Mouse (Mus musculus) heart, embryonic 16.5 days (tissue): ENCODE measurements around the gene B9d1. TPM values are rescaled to one million over a fixed set of nuclear protein-coding genes. Genes with fewer than 3 reads are reported as not detected.

Source experiments
- ATAC-seq: fragments of 200-750 bp; cut with Nextera tagmentation; replicated peaks from 2 replicates; pipeline ENCODE4 v1.8.0; 2017; ENCODE audit warnings: moderate number of reproducible peaks; ENCODE audit not compliant: insufficient read depth, low FRiP score; ENCODE audit errors: extremely low read depth
- H3K27ac ChIP-seq: fragments of 300-500 bp; sonication (generic); 2 replicates; pipeline ENCODE4 v1.5.1; 2014; ENCODE audit warnings: mild to moderate bottlenecking, low read length, control low read depth, moderate library complexity
- H3K27me3 ChIP-seq: fragments of 300-500 bp; sonication (generic); 2 replicates; pipeline ENCODE4 v1.6.1; 2014; ENCODE audit warnings: low read length, mixed read lengths; ENCODE audit not compliant: control insufficient read depth, insufficient read depth
- H3K36me3 ChIP-seq: fragments of 300-500 bp; sonication (generic); 2 replicates; pipeline ENCODE4 v1.6.1; 2014; ENCODE audit not compliant: control insufficient read depth, insufficient read depth
- H3K4me1 ChIP-seq: fragments of 300-500 bp; sonication (generic); 2 replicates; pipeline ENCODE4 v1.6.1; 2014; ENCODE audit warnings: low read length, mixed read lengths; ENCODE audit not compliant: control insufficient read depth, insufficient read depth
- H3K4me2 ChIP-seq: fragments of 300-500 bp; sonication (generic); 2 replicates; pipeline ENCODE4 v1.6.1; 2014; ENCODE audit warnings: low read depth, mild to moderate bottlenecking, control low read depth, low read length
- H3K4me3 ChIP-seq: fragments of 300-500 bp; sonication (generic); 2 replicates; pipeline ENCODE4 v1.5.1; 2014; ENCODE audit warnings: mild to moderate bottlenecking, control low read depth, low read length
- H3K9ac ChIP-seq: fragments of 300-500 bp; sonication (generic); 2 replicates; pipeline ENCODE4 v1.6.1; 2014; ENCODE audit warnings: low read length, control low read depth
- H3K9me3 ChIP-seq: fragments of 300-500 bp; sonication (generic); replicated peaks from 2 replicates; pipeline ENCODE4 v1.6.1; 2016; ENCODE audit warnings: low read length; ENCODE audit not compliant: control insufficient read depth
- WGBS: fragments of 180-500 bp; shearing (Covaris S2); extraction: QIAGEN DNeasy Blood & Tissue Kit; methylation state at CpG from one replicate; pipeline ENCODE4 v1.1.7; 2014; 5-methylcytosine and 5-hydroxymethylcytosine counted together
- polyA plus RNA-seq: library from polyadenylated mRNA; unstranded; fragments of >200 nt; fragmentation: Nextera tagmentation; extraction: Ambion mirVana; gene quantifications from 2 replicates; pipeline ENCODE4 v1.2.1, GENCODE M21; 2015

The B9d1 gene
- polyA plus RNA-seq, 1 experiment from 2014 or later, result 11.6 TPM

GRCm38 (mm10) chr11:61495528-61495927 is 9.4 kb upstream of the B9d1 start:
- no peaks in the 10 kb centered on the region for H3K27me3 ChIP-seq
- H3K9ac ChIP-seq, result no peak overlapping the region
- no peaks in the 10 kb centered on the region; the same call in 1 of the 2 replicates for H3K9me3 ChIP-seq
- H3K36me3 ChIP-seq, result peaks cover 16% of the 10 kb centered on the region
- no peak overlapping the region for H3K4me3 ChIP-seq
- peaks cover 14% of the 10 kb centered on the region for H3K4me1 ChIP-seq
- no peak overlapping the region for H3K4me2 ChIP-seq
- no peak overlapping the region for H3K27ac ChIP-seq
- 71% methylated on average over 2 of the region's 2 CpGs for WGBS
- ATAC-seq, result no peak

GRCm38 (mm10) chr11:61497490-61497889 is 7.5 kb upstream of the B9d1 start:
- no peak for ATAC-seq
- WGBS, result 63% methylated on average over 1 of the region's 1 CpGs
- no peak overlapping the region for H3K27ac ChIP-seq

GRCm38 (mm10) chr11:61498736-61499504 is 6.0 kb upstream of the B9d1 start:
- no peak overlapping the region for H3K4me3 ChIP-seq
- no peak overlapping the region; the same call in 1 of the 2 replicates for H3K9ac ChIP-seq
- H3K9me3 ChIP-seq, result no peaks in the 10 kb centered on the region; the same call in 1 of the 2 replicates
- H3K27me3 ChIP-seq, result no peaks in the 10 kb centered on the region
- ATAC-seq, result no peak
- no peak overlapping the region for H3K4me2 ChIP-seq
- H3K27ac ChIP-seq, result peak overlapping the region; percentile 76
- no peaks in the 10 kb centered on the region for H3K36me3 ChIP-seq
- H3K4me1 ChIP-seq, result peaks cover 7% of the 10 kb centered on the region
- 53% methylated on average over 6 of the region's 6 CpGs for WGBS

More at GRCm38 (mm10) chr11:61497490-61497889, 7.5 kb upstream of the B9d1 start:
- no peaks in the 10 kb centered on the region for H3K36me3 ChIP-seq
- H3K9ac ChIP-seq, result no peak overlapping the region
- no peaks in the 10 kb centered on the region for H3K27me3 ChIP-seq
- no peak overlapping the region for H3K4me3 ChIP-seq
- H3K4me1 ChIP-seq, result peaks cover 14% of the 10 kb centered on the region
- no peaks in the 10 kb centered on the region; the same call in 1 of the 2 replicates for H3K9me3 ChIP-seq
- H3K4me2 ChIP-seq, result no peak overlapping the region

GRCm38 (mm10) chr11:61503933-61504332 is 1.0 kb upstream of the B9d1 start:
- Histone ChIP-seq H3K4me3 (no peak overlapping the region), H3K36me3 (no peaks in the 10 kb centered on the region), H3K27me3 (no peaks in the 10 kb centered on the region), H3K9ac (no peak overlapping the region), H3K9me3 (no peaks in the 10 kb centered on the region), H3K27ac (no peak overlapping the region), H3K4me2 (no peak overlapping the region), H3K4me1 (peaks cover 9% of the 10 kb centered on the region)
- no peak for ATAC-seq
- 76% methylated on average over 8 of the region's 8 CpGs for WGBS

- no peak for ATAC-seq
- Histone ChIP-seq H3K27ac (no peak overlapping the region), H3K9ac (no peak overlapping the region), H3K9me3 (no peaks in the 10 kb centered on the region), H3K36me3 (peaks cover 13% of the 10 kb centered on the region), H3K27me3 (no peaks in the 10 kb centered on the region), H3K4me3 (no peak overlapping the region), H3K4me2 (no peak overlapping the region), H3K4me1 (peaks cover 5% of the 10 kb centered on the region)
- 55% methylated on average over 3 of the region's 3 CpGs for WGBS
These were observed 10.0 kb downstream of the B9d1 start for GRCm38 (mm10) chr11:61514953-61515352.

GRCm38 (mm10) chr11:61517971-61518370 is 13.0 kb downstream of the B9d1 start:
- Histone ChIP-seq H3K36me3 (peaks cover 33% of the 10 kb centered on the region), H3K27me3 (no peaks in the 10 kb centered on the region), H3K9ac (no peak overlapping the region), H3K27ac (no peak overlapping the region), H3K4me3 (no peak overlapping the region), H3K4me1 (peaks cover 5% of the 10 kb centered on the region), H3K4me2 (no peak overlapping the region), H3K9me3 (no peaks in the 10 kb centered on the region)
- no peak for ATAC-seq
- 74% methylated on average over 1 of the region's 1 CpGs for WGBS

GRCm38 (mm10) chr11:61518871-61519270 is 13.9 kb downstream of the B9d1 start:
- no peak; the same call in 1 of the 2 replicates for ATAC-seq
- Histone ChIP-seq H3K27ac (no peak overlapping the region), H3K36me3 (peaks cover 34% of the 10 kb centered on the region)

GRCm38 (mm10) chr11:61519484-61520107 is 14.7 kb downstream of the B9d1 start:
- Histone ChIP-seq H3K27ac (no peak overlapping the region), H3K4me2 (no peak overlapping the region), H3K4me1 (peaks cover 5% of the 10 kb centered on the region), H3K4me3 (no peak overlapping the region), H3K36me3 (peaks cover 33% of the 10 kb centered on the region), H3K9me3 (no peaks in the 10 kb centered on the region), H3K9ac (no peak overlapping the region), H3K27me3 (no peaks in the 10 kb centered on the region)
- no peak for ATAC-seq
- 68% methylated on average over 3 of the region's 3 CpGs for WGBS

More at GRCm38 (mm10) chr11:61518871-61519270, 13.9 kb downstream of the B9d1 start:
- Histone ChIP-seq H3K9me3 (no peaks in the 10 kb centered on the region), H3K4me3 (no peak overlapping the region), H3K4me1 (peaks cover 5% of the 10 kb centered on the region), H3K27me3 (no peaks in the 10 kb centered on the region), H3K4me2 (no peak overlapping the region), H3K9ac (no peak overlapping the region)
- 53% methylated on average over 3 of the region's 3 CpGs for WGBS

GRCm38 (mm10) chr11:61526872-61527271 is 21.9 kb downstream of the B9d1 start:
- H3K4me1 ChIP-seq, result peaks cover 3% of the 10 kb centered on the region; the same call in 1 of the 2 replicates
- WGBS, result 75% methylated on average over 1 of the region's 1 CpGs
- no peak; the same call in 1 of the 2 replicates for ATAC-seq
- no peak overlapping the region for H3K4me3 ChIP-seq
- no peaks in the 10 kb centered on the region for H3K9me3 ChIP-seq
- peaks cover 16% of the 10 kb centered on the region for H3K36me3 ChIP-seq
- no peak overlapping the region for H3K4me2 ChIP-seq
- H3K9ac ChIP-seq, result no peak overlapping the region
- no peaks in the 10 kb centered on the region for H3K27me3 ChIP-seq
- no peak overlapping the region; the same call in 1 of the 2 replicates for H3K27ac ChIP-seq
